Mouse (Mus musculus): Measurements from ENCODE around the gene Rac1.
A peak's percentile ranks its signal among the peaks of the same experiment; 100 is the strongest.

The Rac1 gene

DNA sequence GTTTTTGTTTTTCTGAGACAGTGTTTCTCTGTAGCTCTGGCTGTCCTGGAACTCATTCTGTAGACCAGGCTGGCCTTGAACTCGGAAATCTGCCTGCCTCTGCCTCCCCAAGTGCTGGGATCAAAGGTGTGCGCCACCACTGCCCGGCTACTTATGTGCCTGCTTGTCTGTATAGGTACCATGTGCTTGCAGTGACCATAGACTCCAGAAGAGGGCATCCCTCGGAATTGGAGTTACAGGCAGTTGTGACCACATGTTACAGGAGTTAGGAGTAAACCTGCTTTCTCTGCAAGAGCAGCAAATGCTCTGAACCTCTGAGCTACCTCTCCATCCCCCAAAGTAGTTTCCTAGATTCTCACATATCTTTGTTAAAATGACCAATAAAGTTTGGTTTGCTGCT, 36.1 kb downstream of the Rac1 start:
- DNase-seq, result no peak

DNA sequence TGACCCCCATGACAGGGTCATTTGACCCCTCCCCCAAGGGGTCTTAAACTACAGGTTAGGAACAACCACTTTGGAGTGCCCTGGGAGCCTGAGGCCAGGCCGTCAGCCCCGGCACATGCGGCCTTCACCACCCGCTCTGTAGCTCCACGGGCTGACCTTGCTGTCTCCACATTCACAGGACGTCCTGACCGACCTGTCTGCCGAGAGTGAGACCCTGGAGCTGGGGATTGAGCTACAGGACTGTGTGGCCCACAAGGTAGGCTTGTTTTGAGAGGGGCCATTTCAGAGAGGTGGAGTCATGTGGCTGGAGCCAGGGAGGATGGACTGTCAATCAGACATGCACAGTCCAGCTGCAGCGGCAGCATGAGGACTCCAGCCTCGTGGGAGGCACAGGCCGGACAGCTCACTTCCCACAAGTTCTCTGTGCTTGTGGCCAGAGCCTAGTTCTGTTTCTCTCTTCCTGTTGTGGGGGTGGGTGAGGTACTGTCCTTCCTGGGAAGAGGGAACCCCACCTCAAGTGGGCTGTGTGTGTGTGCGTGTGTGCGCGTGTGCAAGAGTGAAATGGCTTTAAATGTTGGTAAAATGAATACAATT, 38.0 kb downstream of the Rac1 start:
- peak; percentile 96 for DNase-seq

DNA sequence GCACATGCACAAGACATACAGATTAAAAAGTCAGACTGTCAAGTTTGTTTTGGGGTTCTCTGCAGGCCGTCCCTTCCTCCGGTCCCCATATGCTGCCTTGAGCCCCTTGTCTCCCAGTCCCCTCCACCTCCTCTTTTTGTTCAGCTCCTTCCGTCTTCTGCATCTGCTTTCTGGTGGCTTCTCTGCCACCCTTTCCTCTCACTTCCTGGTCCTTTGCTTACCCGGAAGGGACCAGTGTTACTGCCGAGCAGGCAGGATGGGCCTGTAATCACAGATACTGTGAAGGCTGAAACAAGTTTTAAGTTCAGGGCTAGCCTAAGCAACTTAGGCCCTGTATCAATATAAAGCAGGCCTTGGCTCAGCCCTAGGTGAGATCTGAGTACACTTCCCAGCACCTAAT, 39.8 kb downstream of the Rac1 start:
- DNase-seq, result peak; percentile 94

DNA sequence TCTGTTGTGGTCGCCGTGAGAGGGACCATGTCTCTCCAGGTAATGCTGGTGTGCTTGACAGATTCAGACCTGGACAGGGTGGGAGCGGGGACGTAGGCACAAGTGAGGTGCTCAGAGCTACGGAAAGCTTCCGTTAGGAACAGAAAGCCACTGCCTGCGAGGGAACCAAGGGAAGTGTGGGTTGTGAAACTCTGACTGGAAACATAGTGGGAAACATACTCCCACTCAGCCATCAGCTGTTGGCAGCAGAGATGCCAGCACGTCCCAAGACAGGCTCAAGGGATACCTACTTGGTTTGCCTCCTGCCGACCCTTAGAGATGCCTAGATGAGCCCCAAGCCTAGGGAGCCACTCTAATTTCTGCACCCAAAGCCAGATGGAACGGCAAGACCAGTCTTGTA, 40.6 kb downstream of the Rac1 start:
- DNase-seq, result no peak

DNA sequence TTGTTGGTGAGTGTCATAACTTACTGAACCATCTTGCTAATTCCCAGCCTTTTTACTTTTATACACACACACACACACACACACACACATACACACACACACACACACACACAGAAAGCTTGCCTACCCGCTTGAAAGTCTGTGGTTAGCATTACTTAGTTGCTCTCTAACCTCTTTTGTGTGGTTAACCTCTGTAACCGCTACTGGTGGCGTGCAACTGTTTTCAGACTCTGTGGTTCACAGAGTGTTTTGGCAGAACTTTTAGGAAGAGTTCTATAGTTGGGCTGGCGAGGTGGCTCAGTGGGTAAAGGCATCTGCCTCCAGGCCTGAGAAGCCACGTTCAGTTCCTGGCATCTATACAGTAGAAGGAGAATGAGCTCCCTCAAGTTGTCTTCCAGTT, 42.9 kb downstream of the Rac1 start:
- no peak for DNase-seq

DNA sequence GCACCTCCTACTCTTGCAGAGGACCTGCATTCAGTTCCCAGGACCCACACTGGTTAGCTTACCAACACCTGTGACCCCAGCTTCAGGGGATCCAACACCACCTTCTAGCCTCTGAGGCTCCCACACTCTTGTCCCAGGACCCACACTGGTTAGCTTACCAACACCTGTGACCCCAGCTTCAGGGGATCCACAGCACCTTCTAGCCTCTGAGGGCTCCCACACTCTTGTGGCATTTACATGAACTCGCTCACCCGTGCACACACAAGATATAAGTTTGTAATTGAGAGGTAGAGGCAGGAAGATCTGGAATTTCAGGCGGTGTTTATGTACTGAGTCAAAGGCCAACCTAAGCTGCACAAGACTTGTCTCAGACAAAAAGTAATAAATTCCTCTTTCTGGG, 49.9 kb downstream of the Rac1 start:
- DNase-seq, result peak; percentile 64

DNA sequence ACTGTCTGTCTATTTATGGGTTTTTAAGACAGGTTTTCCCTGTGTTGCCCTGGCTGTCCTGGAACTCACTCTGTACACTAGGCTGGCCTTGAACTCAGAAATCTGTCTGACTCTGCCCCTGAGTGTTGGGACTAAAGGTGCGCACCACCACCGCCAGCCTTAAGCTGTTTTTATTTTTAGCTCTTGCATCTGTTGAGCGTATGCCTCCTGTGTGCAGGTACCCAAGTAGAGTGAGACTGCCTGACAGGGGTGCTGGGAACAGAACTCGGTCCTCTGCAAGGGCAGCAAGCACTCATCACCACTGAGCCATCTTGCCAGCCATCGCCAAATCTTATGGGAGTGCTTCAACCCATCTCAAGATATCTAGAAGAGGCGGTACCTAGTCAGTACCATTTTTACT, 51.8 kb downstream of the Rac1 start:
- DNase-seq, result peak; percentile 84

DNA sequence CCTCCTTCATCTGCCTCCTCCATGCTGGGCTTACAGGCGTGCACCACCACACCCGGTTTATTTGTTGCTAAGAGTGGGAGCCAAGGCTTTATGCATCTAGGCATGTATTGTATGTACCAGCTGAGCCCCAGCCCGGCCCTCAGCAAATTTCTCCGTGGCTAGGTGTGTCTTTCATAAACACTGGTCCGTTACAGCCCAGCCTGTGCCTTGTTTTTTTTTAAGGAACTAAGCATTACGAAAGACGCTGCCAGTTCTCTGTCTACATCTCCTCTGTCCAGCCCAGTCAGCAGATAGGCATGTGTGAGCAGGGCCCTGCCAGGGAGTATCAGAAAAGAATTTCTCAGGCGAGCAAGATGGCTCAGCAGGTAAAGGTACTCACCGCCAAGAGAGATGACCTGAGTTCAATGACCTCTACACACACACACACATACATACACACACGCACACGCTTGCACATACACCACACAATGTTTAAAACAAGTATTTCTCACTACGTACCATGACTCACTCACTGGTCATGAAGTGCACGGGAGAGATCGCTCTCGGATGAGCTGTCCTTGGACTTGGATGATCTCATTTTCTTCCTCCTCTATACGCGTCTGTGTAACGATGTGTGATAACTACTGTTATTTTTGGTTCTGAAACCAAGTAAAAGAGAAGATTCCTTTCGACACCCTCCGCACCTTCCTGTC, 52.5 kb downstream of the Rac1 start:
- DNase-seq, result peak; percentile 97

DNA sequence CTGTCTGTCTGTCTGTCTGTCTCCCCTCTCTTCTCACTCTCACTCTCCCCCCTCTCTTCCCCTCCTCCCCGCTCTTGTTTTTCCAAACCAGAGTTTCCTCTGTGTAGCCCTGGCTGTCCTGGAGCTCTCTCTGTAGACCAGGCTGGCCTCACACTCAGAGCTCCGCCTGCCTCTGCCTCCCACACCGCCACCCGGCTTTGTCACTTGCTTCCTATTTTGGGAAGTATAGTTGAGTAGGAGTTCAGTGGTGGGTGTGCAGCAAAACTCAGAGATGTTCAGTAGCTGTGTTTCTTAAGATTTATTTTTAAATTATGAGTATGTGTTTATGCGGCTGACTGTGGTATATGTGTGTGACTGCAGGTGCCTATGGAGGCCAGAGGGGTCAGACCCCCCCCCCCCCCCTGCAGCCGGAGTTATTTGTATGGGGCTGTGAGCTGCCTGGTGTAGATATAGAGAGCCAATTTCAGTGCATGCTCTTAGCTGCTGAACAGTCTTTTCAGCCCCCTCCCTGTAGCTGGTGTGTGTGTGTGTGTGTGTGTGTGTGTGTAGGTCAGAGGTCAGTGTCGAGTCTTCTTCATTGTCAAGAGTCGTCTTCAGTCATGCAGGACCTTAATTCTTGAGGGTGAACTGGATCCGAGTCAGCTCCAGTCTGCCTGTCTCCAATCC, 55.8 kb downstream of the Rac1 start:
- DNase-seq, result peak; percentile 88

DNA sequence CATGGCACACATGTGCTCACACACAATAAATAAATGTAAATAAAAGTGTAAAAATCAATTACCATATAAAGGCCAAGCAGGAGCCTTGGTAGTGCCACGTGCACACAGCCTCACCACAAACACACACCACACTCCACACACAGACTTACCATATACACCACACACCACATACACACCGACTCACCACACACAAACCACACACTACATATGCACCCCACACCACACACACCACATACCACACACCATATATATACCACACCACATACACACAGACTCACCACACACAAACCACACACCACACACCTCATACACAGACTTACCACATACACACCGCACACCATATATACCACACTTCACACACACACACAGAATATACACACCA, 56.7 kb downstream of the Rac1 start:
- DNase-seq, result no peak

DNA sequence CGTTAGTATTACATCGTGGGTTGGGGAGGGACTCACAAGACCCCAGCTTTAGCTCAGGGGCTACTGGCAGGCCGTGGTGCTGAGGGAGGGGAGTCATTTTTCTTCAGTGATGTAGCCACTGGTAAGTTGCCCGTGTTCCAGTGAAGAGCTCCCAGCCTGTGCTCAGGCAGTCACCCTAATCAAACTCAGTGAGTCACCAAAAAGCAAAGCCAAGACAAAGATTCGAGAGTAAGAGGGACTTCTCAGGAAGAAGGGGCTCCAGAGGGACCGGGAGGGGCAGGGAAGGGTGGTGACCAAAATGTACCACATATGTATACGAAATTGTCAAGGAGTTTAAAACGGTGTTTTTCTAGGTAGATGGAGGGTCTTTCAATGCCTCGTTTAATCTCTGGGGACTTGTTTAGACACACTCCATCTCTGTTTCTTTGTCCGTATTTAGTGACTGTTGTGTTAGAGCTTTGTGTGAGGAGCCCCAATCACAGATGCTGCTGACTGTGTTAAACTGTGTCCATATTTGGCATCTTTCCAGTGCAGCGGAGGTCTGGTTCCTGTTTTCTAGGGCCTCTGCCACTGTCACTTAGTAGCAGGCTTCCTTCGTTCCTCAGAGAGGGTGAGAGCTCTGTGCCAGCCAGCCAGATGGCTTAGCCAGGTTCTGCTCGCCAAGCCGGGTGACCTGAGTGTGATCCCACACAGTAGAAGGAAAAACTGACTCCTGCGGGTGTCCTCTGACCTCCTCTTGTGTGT, 57.2 kb downstream of the Rac1 start:
- DNase-seq, result peak; percentile 98

DNA sequence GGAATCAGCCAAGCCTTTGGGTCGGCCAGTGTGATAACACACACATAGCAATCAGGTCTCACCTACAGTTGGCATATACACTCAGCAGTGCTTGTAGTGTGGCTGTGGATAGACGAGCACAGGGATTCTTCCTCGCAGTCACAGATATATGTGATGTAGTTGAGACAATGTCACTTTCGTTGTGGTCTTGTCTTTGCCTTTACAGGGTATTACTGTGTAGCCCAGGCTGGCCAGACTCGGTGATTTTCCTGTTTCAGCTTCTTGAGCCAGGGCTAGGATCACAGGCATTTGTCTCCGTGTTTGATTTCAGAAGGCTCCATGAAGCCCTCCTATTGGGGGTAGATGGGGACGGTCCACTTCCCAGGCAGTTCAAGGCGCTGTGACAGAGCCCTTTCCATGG, 58.2 kb downstream of the Rac1 start:
- DNase-seq, result peak; percentile 83

DNA sequence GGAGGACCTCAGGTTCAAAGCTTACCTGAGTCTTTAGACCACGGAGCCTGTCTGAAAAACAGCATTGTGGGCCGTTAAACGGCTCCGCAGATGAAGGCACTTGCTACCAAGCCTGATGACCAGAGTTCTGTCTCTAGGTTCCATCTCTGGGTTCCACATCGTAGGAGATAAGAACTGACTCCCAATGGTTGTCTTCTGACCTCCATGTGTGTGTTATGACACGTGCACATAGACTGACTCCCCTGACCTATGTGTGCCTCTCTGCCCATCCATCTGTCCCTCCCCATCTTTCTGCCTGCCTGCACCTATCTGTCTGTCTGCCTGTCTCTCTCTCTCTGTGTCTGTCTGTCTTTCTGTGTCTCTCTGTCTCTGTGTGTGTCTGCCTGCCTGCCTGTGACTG, 59.9 kb downstream of the Rac1 start:
- peak; percentile 73 for DNase-seq

DNA sequence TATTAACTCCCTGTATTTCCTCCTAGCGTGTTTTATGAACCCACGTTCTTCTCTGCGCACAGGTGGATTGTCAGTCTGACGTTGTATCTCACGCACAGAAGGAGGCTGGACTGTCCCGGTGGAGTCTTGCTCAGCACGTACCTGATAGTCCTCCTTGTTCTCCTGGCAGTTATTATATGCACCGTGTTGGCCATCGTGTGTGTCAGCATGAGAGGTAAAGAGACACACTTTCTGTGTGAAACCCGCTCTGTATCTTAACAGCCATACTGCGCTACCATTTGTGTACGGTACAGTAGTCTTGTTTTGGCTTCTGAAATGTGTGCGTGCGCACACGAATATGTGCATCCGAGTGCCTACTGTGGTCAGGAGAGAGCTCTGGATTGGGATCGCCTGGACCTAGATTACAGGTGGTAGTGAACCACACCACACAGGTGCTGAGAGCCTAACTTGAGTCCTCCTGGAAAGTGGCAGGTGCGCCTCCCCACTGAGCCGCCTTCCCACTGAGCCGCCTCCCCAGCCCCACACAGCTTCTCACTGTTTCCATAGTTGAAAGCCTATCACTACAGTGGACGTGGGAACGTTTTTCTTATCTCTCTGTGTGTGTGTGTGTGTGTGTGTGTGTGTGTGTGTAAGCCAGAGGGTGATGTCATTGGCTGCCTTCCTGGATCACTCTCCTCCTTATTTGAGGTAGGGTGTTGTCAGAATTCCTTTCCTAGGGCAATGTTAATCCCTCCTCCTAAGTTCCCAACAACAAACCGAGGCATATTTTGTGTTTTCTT, 60.8 kb downstream of the Rac1 start:
- DNase-seq, result peak; percentile 87

DNA sequence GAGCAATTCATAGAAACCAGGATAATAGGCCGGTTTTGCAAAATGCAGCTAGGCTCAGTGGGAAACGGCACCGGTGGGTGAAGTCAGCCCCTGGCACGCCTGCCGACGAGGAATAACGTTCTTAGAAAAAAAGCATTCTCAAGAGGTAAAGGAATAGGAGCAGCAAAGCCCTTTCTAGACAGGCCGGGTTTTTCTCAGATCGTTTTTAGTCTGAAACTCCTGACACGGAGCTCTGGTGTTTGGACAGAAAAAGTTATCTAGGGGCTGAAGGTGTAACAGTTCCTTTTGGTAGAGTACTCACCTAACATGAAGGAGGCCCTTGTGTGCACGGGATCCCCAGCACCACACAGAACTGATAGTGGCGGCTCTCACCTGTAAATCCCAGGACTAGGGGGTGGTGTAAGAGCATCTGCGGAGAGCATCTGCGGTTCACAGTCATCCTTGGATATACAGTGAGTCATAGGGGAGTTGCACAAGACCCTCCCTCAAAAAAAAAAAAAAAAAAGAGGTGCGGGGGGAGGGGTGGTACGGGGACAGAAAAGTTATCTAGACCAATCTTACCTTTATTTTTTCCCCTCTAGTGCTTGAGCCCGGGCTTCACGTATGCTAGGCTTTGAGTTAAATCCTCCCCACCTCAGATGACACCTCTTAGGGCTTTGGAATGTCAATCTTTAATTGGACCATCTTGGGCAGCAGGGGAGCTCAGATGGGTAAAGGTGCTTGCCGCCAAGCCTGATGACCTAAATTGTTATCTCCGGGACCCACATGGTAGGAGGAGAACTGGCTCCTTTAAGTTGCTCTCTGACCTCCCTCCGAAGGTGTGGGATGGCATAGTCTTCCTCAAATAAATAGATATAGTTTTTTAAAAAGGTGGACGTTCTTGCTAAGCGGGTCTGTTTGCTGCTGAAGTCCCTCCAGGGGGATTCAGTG, 62.4 kb downstream of the Rac1 start:
- DNase-seq, result peak; percentile 86

DNA sequence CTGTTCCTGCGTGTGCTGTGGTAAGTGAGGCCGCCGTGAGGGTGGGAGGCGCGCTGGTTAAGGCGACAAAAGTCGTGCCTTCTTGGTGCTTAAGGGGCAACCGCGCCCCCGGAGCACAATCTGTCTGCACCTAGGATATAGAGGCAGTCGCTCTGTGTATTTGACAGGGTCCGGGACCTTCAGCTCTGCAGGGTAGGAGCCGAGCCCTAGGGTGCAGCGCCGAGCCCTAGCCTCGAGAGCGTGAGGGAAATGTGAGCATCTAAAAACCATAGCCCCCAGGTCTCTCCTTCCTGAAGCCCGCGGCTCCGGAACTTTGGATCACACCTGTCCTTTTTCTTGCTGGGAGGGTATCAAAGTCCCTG, 63.1 kb downstream of the Rac1 start:
- no peak for DNase-seq

DNA sequence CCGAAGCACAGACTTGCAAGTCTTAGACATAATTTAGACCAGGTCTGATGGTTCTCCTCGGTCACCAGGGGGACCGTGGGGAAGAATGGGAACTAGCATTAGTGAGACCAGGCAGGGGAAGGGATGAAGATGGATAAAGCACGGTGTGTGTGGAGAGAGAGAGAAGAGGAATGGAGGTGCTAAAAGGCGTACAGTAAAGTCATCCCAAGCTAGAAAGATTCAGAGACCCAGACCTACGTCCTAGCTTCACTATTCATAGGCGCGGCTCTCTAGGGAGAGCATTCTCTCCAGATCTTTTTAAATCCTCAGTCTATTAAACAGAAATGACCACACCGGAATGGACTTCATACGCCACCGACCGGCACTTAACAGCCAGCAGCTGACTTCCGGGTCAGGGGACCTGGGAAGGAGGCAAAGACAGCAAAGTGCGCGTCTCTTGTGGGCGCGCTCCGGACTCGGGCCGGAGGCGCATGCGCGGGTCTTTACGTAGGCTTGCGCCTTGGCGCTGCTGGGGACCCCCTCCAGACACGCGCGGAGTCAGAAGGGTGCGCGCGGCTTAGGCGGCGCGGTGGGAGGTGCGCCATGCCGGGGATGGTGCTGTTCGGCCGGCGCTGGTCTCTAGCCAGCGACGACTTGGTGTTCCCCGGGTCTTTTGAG, 63.6 kb downstream of the Rac1 start, which contains the start of gene Daglb:
Gene Daglb, plus strand, starts transcription at position 485 of the 657 bp plus-strand sequence.
- DNase-seq, result peak; percentile 99

DNA sequence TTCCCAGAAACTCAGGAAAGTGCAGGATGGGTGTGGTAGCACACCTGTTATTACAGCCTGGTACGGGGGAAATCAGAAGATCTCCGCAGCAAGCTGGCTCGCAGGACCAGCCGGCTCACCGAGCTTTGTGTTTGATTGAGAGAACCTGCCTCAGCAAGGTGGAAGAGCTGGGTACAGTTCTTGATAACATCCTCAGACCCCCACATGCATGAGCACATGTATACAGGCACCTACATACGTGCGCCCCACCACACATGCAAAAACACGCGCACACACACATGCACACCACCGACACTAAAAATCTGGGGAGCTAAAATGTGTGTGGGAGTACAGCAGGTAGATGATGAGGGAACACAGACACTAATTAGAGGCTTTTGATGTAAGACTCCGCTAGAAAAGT, 64.2 kb downstream of the Rac1 start:
- peak; percentile 90 for DNase-seq

Measured in heart, adult 11 months (tissue).